Comparison of ENCODE assay signal across 9 mouse cellular contexts in the genomic region with DNA sequence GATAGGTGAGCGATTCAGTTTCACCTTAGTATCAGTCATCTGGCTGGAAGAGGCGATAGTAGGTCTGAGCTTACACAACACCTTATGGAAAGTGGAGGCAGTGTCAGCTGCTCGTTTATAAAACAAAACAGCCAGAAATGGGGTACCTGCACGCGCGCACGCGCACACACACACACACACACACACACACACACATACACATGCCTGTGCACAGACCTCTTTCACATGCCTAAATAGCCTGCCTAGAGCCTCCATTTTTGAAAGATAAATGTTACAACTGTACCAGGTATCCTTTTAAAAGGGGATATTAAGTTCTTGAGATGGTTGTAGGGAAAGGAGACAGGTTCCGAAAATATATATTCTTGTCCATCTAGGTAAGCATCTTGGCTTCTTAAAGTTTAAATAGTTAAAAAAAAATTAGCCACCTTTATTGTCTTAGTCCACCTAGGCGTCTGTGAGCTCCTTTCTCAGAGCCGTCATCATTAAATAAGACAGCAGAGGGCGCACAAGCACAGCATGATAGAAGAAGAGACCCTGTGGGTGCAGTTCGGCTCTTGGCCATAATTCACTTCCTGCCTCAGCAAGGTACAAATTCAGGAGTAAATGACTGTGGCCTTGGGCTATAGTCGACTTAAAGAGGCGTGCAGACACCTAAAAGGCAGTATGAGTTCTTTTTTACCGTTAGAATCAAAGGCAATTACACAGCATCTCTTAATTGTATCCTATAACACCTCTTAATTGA.
DNase-seq lines count a peak whose midpoint lies in the region; ATAC-seq and TF ChIP-seq lines count a peak whose summit lies in the region.
"Had no signal": no experiment of that assay in that cellular context is flagged by ENCODE, and none has a peak within 500 bp of the region (broad histone marks: within the 10 kb centered on the region; RNA-seq: fewer than 3 reads in every experiment).

No protein-coding gene starts in this region.

- intact Hi-C loops in heart, postnatal 10 days (cut with DNase I), result loop anchor here (1.0 to 5.0 kb wide), 4 partner anchors 265 to 624 kb away; no protein-coding TSS in a partner anchor

- no peak for TF ChIP-seq POLR2A in lung, adult 2 months (IDR thresholded peaks at IDR 0.05; ENCODE audit: borderline replicate concordance, extremely low read depth, low read depth, low read length)

- no peaks in the 10 kb centered on the region for H3K4me1 ChIP-seq in lung, adult 2 months (ENCODE audit: control insufficient read depth, insufficient read depth, low read length)

- no peak overlapping the region for H3K4me3 ChIP-seq in lung, adult 2 months (replicated peaks; ENCODE audit: extremely low read depth, low read depth, low read length)
- H3K4me3 ChIP-seq: heart, embryonic 13.5 days had no signal

- peak; percentile 66 for TF ChIP-seq CTCF in lung, adult 2 months (IDR thresholded peaks at IDR 0.05; ENCODE audit: insufficient read depth, low read length)

- DNase-seq in CD8-positive naive resting alpha-beta T cell, adult 2 months (ENCODE audit: low read depth in 2 of 2, low spot score in 2 of 2), result peak; percentile 29 to 30
- peak; percentile 80 for DNase-seq in adipocyte (ENCODE audit: low spot score)
- DNase-seq in embryo, embryonic 9.5 days (ENCODE audit: extremely low spot score), result peak; percentile 76
- peak; percentile 61 to 83 for DNase-seq in heart, postnatal 10 days
- DNase-seq in kidney, postnatal 36 days, result peak; percentile 62 to 81
- DNase-seq in lung, adult 2 months, result peak; percentile 41
- DNase-seq in thymus, postnatal 4 days, result peak; percentile 74

- ATAC-seq in neutrophil, adult 5-6 weeks (ENCODE audit: extremely low read depth, insufficient number of reproducible peaks, low FRiP score, poor library complexity, severe bottlenecking), result 0 out of 2 replicates have a peak, but pooled peaks have one; percentile 30

- WGBS in lung, adult 2 months, result 48% methylated on average over 16 of the region's 16 CpGs

Comparison
In these comparisons a context has a peak if more than half of its experiments do, and no peak if none do; other contexts are left out.
1. DNase-seq: peak in every context shown above with its lines; median percentile 80 in adipocyte; 76 in embryo, embryonic 9.5 days; 74 in thymus, postnatal 4 days; 72 in heart, postnatal 10 days; 72 in kidney, postnatal 36 days; 41 in lung, adult 2 months; 30 in CD8-positive naive resting alpha-beta T cell, adult 2 months.